Mouse (Mus musculus) embryonic fibroblast, embryonic 13.5 days (primary cell): ENCODE data around the gene Isx.

Experiments
- CTCF ChIP-seq: IDR thresholded peaks from 2 replicates; pipeline ENCODE4 v1.5.1; 2011; ENCODE audit warnings: mild to moderate bottlenecking, control low read depth, low read length, moderate library complexity, borderline replicate concordance; ENCODE audit not compliant: insufficient read depth
- POLR2A ChIP-seq: IDR thresholded peaks from 2 replicates; pipeline ENCODE4 v1.6.1; 2011; ENCODE audit warnings: low read depth, mild to moderate bottlenecking, control low read depth, low read length, moderate library complexity

- TF ChIP-seq POLR2A (no peak), CTCF (no peak)
Observed at GRCm38 (mm10) chr8:74834246-74834645, 38.7 kb upstream of the Isx start.
